Mouse (Mus musculus): Measurements from ENCODE around the gene Prkag2.

The Prkag2 gene

GRCm38 (mm10) chr5:25100516-25101125, at the start of gene Prkag2:
Prkag2 (minus strand) TSS chr5:25100642.
- DNase-seq = no peak

GRCm38 (mm10) chr5:25149331-25149965, 49.0 kb upstream of the Prkag2 start:
- DNase-seq = no peak

GRCm38 (mm10) chr5:25146705-25147104, 46.3 kb upstream of the Prkag2 start:
- no peak for DNase-seq

GRCm38 (mm10) chr5:25127865-25128264, 27.4 kb upstream of the Prkag2 start:
- no peak for DNase-seq

GRCm38 (mm10) chr5:25125884-25126560, 25.6 kb upstream of the Prkag2 start:
- no peak for DNase-seq

GRCm38 (mm10) chr5:25122534-25122933, 22.1 kb upstream of the Prkag2 start:
- DNase-seq = no peak

- DNase-seq = no peak
Observed at GRCm38 (mm10) chr5:25119148-25119547, 18.7 kb upstream of the Prkag2 start.

- peak; percentile 69 for DNase-seq
Observed at GRCm38 (mm10) chr5:25115997-25116396, 15.6 kb upstream of the Prkag2 start.

GRCm38 (mm10) chr5:25115216-25115615, 14.8 kb upstream of the Prkag2 start:
- no peak for DNase-seq

GRCm38 (mm10) chr5:25114110-25114509, 13.7 kb upstream of the Prkag2 start:
- DNase-seq = no peak

- DNase-seq = no peak
Observed at GRCm38 (mm10) chr5:25110314-25110713, 9.9 kb upstream of the Prkag2 start.

GRCm38 (mm10) chr5:25105748-25106147, 5.3 kb upstream of the Prkag2 start:
- no peak for DNase-seq

- peak; percentile 32 for DNase-seq
Observed at GRCm38 (mm10) chr5:25101126-25101523, 683 bp upstream of the Prkag2 start.

- no peak for DNase-seq
Observed at GRCm38 (mm10) chr5:25100157-25100515, 306 bp downstream of the Prkag2 start.

- DNase-seq = peak; percentile 58
Observed at GRCm38 (mm10) chr5:25099367-25100156, 880 bp downstream of the Prkag2 start.

- no peak for DNase-seq
Observed at GRCm38 (mm10) chr5:25097891-25098290, 2.6 kb downstream of the Prkag2 start.

GRCm38 (mm10) chr5:25096431-25096830, 4.0 kb downstream of the Prkag2 start:
- no peak for DNase-seq

- DNase-seq = no peak
Observed at GRCm38 (mm10) chr5:25092630-25093245, 7.7 kb downstream of the Prkag2 start.

GRCm38 (mm10) chr5:25089258-25089972, 11.0 kb downstream of the Prkag2 start:
- DNase-seq = no peak

GRCm38 (mm10) chr5:25088633-25089032, 11.8 kb downstream of the Prkag2 start:
- no peak for DNase-seq

- no peak for DNase-seq
Observed at GRCm38 (mm10) chr5:25088111-25088510, 12.3 kb downstream of the Prkag2 start.

- no peak for DNase-seq
Observed at GRCm38 (mm10) chr5:25087064-25087463, 13.4 kb downstream of the Prkag2 start.

Measured in right cerebral cortex, postnatal 14 days (tissue).